Mouse (Mus musculus): ENCODE results near the gene Gm20662.

Gm20662 gene

GRCm38 (mm10) chr9:107975399-107976386, 20.5 kb upstream of the Gm20662 start, which contains the start of gene Uba7:
Uba7 (plus strand) TSS chr9:107975505.
- peak; percentile 86 for DNase-seq (ENCODE audit: low read depth, low spot score)

GRCm38 (mm10) chr9:107978815-107979214, 17.3 kb upstream of the Gm20662 start:
- DNase-seq (ENCODE audit: low read depth, low spot score): no peak

- no peak for DNase-seq (ENCODE audit: low read depth, low spot score)
These were observed 14.2 kb upstream of the Gm20662 start for GRCm38 (mm10) chr9:107981684-107982605.

- DNase-seq (ENCODE audit: low read depth, low spot score): no peak
These were observed 13.3 kb upstream of the Gm20662 start, which contains the start of gene Gm20661 for GRCm38 (mm10) chr9:107982681-107983346. Gm20661 (plus strand) TSS chr9:107983058.

GRCm38 (mm10) chr9:107983421-107983890, 12.7 kb upstream of the Gm20662 start:
- DNase-seq (ENCODE audit: low read depth, low spot score): no peak

- no peak for DNase-seq (ENCODE audit: low read depth, low spot score)
These were observed 11.9 kb upstream of the Gm20662 start for GRCm38 (mm10) chr9:107984052-107984753.

- DNase-seq (ENCODE audit: low read depth, low spot score): no peak
These were observed 11.4 kb upstream of the Gm20662 start for GRCm38 (mm10) chr9:107984754-107985055.

- peak; percentile 93 for DNase-seq (ENCODE audit: low read depth, low spot score)
These were observed 10.7 kb upstream of the Gm20662 start, which contains the start of gene Inka1 for GRCm38 (mm10) chr9:107985131-107986119. Inka1 (minus strand) TSS chr9:107985879.

GRCm38 (mm10) chr9:107986376-107986775, 9.8 kb upstream of the Gm20662 start:
- peak; percentile 85 for DNase-seq (ENCODE audit: low read depth, low spot score)

- no peak for DNase-seq (ENCODE audit: low read depth, low spot score)
These were observed 8.2 kb upstream of the Gm20662 start for GRCm38 (mm10) chr9:107987950-107988349.

- DNase-seq (ENCODE audit: low read depth, low spot score): no peak
These were observed 4.0 kb upstream of the Gm20662 start, which contains the start of gene Cdhr4 for GRCm38 (mm10) chr9:107992197-107992596. Cdhr4 (plus strand) TSS chr9:107992497.

- no peak for DNase-seq (ENCODE audit: low read depth, low spot score)
These were observed 3.1 kb upstream of the Gm20662 start for GRCm38 (mm10) chr9:107993013-107993412.

- no peak for DNase-seq (ENCODE audit: low read depth, low spot score)
These were observed 1.7 kb upstream of the Gm20662 start for GRCm38 (mm10) chr9:107994464-107994863.

- DNase-seq (ENCODE audit: low read depth, low spot score): no peak
These were observed 636 bp upstream of the Gm20662 start for GRCm38 (mm10) chr9:107995513-107995912.

- DNase-seq (ENCODE audit: low read depth, low spot score): peak; percentile 100
These were observed 6.0 kb downstream of the Gm20662 start, which contains the start of gene Ip6k1 for GRCm38 (mm10) chr9:108001922-108002770. Ip6k1 (plus strand) TSS chr9:108002501.

- DNase-seq (ENCODE audit: low read depth, low spot score): peak; percentile 58
These were observed 6.8 kb downstream of the Gm20662 start for GRCm38 (mm10) chr9:108002778-108003530.

- DNase-seq (ENCODE audit: low read depth, low spot score): no peak
These were observed 7.4 kb downstream of the Gm20662 start for GRCm38 (mm10) chr9:108003531-108003890.

GRCm38 (mm10) chr9:108008041-108008440, 11.9 kb downstream of the Gm20662 start:
- DNase-seq (ENCODE audit: low read depth, low spot score): no peak
